Mouse (Mus musculus): ENCODE results near the gene Slc13a5.

DNA sequence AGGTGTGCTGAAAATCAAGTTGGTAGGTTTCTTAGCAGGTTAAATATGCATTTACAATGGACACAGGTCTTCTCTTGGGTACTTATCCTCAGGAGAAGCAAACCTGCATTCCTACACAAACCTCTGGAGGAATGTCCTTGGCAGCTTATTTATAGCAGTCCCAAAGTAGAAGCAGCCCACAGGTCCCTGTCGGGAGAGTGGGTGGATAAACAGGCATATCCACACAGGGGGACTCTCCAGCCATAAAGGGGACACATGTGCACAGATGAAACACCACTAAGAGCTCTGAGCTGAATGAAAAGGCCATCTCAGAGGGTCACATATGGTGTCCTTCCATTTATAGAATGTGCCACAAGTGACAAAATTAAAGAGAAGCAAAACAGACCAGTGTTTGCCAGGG lies 4.7 kb upstream of the Slc13a5 start:
- no peak for TF ChIP-seq CTCF (conservative IDR thresholded peaks at IDR 0.05; ENCODE audit: insufficient read depth, insufficient read length, low read depth, low read length)
- no peak for TF ChIP-seq POLR2A (IDR thresholded peaks at IDR 0.05; ENCODE audit: low read depth, low read length)
